Mouse (Mus musculus) midbrain, embryonic 14.5 days (tissue): Measurements from ENCODE around the gene Mycbp2. TPM values are rescaled to one million over a fixed set of nuclear protein-coding genes. Genes with fewer than 3 reads are reported as not detected.

Experiments
- ATAC-seq: fragments of 200-750 bp; cut with Nextera tagmentation; 2 replicates; pipeline ENCODE4 v1.8.0; 2017; ENCODE audit warnings: moderate number of reproducible peaks, moderate library complexity; ENCODE audit not compliant: low FRiP score, low TSS enrichment
- DNase-seq: peaks from one replicate; pipeline ENCODE4 v3.0.0-alpha.2; 2015
- H3K27ac ChIP-seq: fragments of 300-500 bp; sonication (generic); replicated peaks from 2 replicates; pipeline ENCODE4 v1.5.1; 2014; ENCODE audit warnings: mild to moderate bottlenecking, low read depth, low read length, moderate library complexity
- H3K27me3 ChIP-seq: fragments of 300-500 bp; sonication (generic); 2 replicates; pipeline ENCODE4 v1.6.1; 2014; ENCODE audit warnings: low read length, control low read depth, mixed read lengths; ENCODE audit not compliant: control insufficient read depth, insufficient read depth
- H3K36me3 ChIP-seq: fragments of 300-500 bp; sonication (generic); 2 replicates; pipeline ENCODE4 v1.6.1; 2014; ENCODE audit warnings: low read length, control low read depth; ENCODE audit not compliant: control insufficient read depth, insufficient read depth
- H3K4me1 ChIP-seq: fragments of 300-500 bp; sonication (generic); 2 replicates; pipeline ENCODE4 v1.6.1; 2014; ENCODE audit warnings: mild to moderate bottlenecking, antibody characterized with exemption, low read length, control low read depth; ENCODE audit not compliant: control insufficient read depth, insufficient read depth
- H3K4me2 ChIP-seq: fragments of 300-500 bp; sonication (generic); 2 replicates; pipeline ENCODE4 v1.6.1; 2014; ENCODE audit warnings: mild to moderate bottlenecking, low read length, moderate library complexity
- H3K4me3 ChIP-seq: fragments of 300-500 bp; sonication (generic); replicated peaks from 2 replicates; pipeline ENCODE4 v1.5.1; 2014; ENCODE audit warnings: low read depth, low read length
- H3K9ac ChIP-seq: fragments of 300-500 bp; sonication (generic); replicated peaks from 2 replicates; pipeline ENCODE4 v1.6.1; 2014; ENCODE audit warnings: mild to moderate bottlenecking, low read length, moderate library complexity
- H3K9me3 ChIP-seq: fragments of 300-500 bp; sonication (generic); 2 replicates; pipeline ENCODE4 v1.6.1; 2016; ENCODE audit warnings: low read length, control low read depth, mixed read lengths; ENCODE audit not compliant: control insufficient read depth
- WGBS: fragments of 180-500 bp; shearing (Covaris S2); extraction: QIAGEN DNeasy Blood & Tissue Kit; methylation state at CpG from one replicate; pipeline ENCODE4 v1.1.7; 2014; 5-methylcytosine and 5-hydroxymethylcytosine counted together
- polyA plus RNA-seq: library from polyadenylated mRNA; unstranded; fragments of >200 nt; fragmentation: Nextera tagmentation; extraction: Ambion mirVana; gene quantifications from 2 replicates; pipeline ENCODE4 v1.2.1, GENCODE M21; 2014

Gene Mycbp2
- polyA plus RNA-seq, 1 experiment from 2014 or later: 77.6 TPM

DNA sequence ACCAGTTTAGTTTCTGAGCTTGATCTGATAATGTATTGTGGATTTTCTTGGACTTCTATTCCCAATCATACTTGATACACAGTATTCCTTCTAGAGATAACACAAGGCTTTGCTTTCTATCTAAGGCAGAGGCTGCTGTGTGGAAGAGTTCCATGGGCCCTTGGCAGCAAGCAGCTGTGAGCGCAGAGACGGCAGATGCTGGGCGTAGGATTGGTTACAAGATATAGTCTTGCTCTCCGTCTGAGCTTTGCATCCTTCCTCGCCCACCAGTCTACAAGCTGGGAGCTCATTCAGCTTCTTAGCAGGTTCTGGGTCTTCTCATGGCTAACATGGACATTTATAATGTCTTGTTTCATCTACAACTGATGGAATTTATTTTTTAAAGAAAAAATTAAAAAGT, 196.5 kb downstream of the Mycbp2 start:
- no peak overlapping the region for H3K4me2 ChIP-seq
- H3K27ac ChIP-seq: no peak overlapping the region
- 96% methylated on average over 5 of the region's 5 CpGs for WGBS
- no peak overlapping the region for H3K9ac ChIP-seq
- H3K27me3 ChIP-seq: no peaks in the 10 kb centered on the region
- H3K4me1 ChIP-seq: no peaks in the 10 kb centered on the region
- H3K9me3 ChIP-seq: no peaks in the 10 kb centered on the region
- no peak overlapping the region for H3K4me3 ChIP-seq
- no peak for DNase-seq
- ATAC-seq: no peak
- peaks cover 81% of the 10 kb centered on the region for H3K36me3 ChIP-seq

DNA sequence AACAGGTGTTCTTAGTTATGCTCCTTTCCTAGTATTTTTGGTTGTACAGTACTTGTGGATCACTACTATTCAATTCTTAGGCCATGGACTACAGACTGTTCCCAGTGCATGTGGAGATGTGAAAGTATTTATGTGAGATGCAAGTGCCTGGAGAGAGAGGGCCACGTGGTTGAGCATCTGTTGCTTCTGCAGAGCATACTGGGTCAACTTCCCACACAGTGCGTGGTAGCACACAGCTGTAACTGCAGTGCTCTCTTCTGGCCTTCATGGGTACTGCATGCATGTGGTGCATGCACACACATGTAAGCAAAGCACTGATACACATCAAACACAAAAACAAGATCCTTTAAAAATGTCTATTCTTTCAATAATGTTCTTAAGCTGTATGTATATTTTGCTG, 214.6 kb downstream of the Mycbp2 start:
- DNase-seq (peak; percentile 23), ATAC-seq (0 out of 2 replicates have a peak, but pooled peaks have one; percentile 34)
- Histone ChIP-seq H3K9ac (no peak overlapping the region), H3K27ac (no peak overlapping the region), H3K9me3 (no peaks in the 10 kb centered on the region), H3K4me2 (no peak overlapping the region), H3K4me3 (no peak overlapping the region), H3K27me3 (no peaks in the 10 kb centered on the region), H3K36me3 (peaks cover 71% of the 10 kb centered on the region), H3K4me1 (no peaks in the 10 kb centered on the region)
- 84% methylated on average over 2 of the region's 2 CpGs for whole genome bisulfite sequencing

DNA sequence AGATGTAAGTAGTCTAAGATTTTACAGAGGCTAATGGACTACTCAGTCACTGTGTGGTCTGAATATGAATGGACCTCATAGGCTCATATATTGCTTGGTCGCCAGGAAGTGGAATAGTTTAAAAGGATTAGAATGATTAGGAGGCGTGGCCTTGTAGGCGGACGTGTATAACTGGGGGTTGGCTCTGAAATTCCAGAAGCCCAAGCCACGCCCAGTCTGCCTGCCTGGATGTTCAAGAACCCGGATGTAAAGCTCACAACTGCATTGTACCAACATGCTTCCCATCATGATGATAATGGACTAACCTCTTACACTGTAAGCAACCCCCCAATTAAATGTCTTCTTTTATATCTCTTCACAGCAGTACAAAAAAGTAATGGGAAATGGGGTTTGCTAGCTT, 220.9 kb downstream of the Mycbp2 start:
- Histone ChIP-seq H3K27me3 (no peaks in the 10 kb centered on the region), H3K27ac (no peak overlapping the region), H3K4me2 (no peak overlapping the region), H3K4me1 (no peaks in the 10 kb centered on the region), H3K9me3 (no peaks in the 10 kb centered on the region), H3K4me3 (no peak overlapping the region), H3K36me3 (peaks cover 77% of the 10 kb centered on the region), H3K9ac (no peak overlapping the region)
- DNase-seq (no peak), ATAC-seq (no peak)
- 81% methylated on average over 6 of the region's 6 CpGs for WGBS

DNA sequence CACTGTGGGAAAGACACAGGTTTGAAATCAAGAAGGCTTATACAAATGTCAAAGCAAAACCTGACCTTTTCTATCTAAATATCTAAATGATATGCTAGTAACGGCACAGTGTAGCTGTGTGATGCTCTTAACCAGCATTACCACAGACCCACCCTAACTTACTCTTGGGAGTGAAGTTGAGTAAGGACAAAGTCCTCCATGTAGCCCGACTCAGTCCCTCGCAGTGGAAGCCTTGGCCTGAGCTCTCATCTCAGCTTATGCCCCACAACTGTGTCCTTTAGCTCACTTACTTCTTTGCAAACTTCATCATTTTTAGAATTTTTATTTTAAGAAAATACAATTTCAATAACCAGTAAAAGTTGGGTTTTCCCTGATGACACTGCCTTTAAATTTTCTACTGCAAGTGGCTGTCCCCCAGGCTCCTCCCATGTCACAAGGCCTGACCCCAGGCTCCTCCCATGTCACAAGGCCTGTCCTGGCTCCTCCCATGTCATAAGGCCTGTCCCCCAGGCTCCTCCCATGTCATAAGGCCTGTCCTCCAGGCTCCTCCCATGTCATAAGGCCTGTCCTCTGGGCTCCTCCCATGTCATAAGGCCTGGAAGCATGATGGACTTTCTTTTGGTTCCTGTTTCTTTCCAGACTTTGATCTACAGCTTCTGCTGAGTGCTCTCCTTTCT, 231.5 kb downstream of the Mycbp2 start:
- ATAC-seq: no peak
- Histone ChIP-seq H3K4me3 (no peak overlapping the region), H3K27ac (no peak overlapping the region), H3K27me3 (no peaks in the 10 kb centered on the region), H3K4me2 (no peak overlapping the region), H3K9ac (no peak overlapping the region), H3K36me3 (peaks cover 67% of the 10 kb centered on the region), H3K9me3 (no peaks in the 10 kb centered on the region), H3K4me1 (no peaks in the 10 kb centered on the region)
- WGBS: 94% methylated on average over 3 of the region's 3 CpGs
- no peak for DNase-seq

DNA sequence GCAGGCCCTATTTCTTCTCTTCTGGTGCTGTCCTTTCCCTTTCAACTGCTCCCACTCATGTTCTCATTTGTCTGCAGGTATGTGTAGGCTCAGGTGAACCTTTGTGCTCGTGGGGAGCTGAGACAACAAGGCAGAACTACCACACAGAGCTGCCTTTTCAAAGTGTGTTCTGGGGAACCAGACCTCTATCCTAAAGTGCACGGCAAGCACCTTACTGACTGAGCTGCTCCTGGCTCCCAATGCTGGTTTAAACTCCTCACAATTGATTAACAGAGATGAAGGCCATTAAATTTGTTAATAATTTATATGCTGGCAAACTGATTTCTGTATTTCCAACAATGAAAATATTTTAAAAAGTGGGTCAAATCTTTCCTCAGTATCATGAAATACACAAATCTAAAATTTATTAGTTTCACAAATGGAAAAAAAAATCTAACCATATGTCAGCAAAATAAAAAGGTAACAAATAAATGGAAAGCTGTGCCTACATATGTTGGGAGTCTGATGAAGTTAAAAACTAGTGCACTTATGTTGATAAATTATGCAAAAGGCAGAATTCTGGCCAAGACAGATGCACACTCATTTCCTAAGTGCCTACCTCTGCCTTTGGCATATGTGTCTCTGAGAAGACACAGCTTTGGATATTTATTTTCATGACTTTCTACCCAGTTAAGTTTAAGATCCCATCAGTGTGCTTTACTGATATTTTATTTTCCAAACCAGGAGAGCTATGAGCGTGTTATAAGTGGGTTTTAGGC, 233.8 kb downstream of the Mycbp2 start:
- WGBS: 94% methylated on average over 3 of the region's 3 CpGs
- Histone ChIP-seq H3K4me2 (no peak overlapping the region), H3K9ac (no peak overlapping the region), H3K4me3 (no peak overlapping the region), H3K9me3 (no peaks in the 10 kb centered on the region), H3K27ac (no peak overlapping the region), H3K4me1 (no peaks in the 10 kb centered on the region), H3K36me3 (peaks cover 47% of the 10 kb centered on the region), H3K27me3 (no peaks in the 10 kb centered on the region)
- ATAC-seq: no peak; the same call in 1 of the 2 replicates
- DNase-seq: no peak

DNA sequence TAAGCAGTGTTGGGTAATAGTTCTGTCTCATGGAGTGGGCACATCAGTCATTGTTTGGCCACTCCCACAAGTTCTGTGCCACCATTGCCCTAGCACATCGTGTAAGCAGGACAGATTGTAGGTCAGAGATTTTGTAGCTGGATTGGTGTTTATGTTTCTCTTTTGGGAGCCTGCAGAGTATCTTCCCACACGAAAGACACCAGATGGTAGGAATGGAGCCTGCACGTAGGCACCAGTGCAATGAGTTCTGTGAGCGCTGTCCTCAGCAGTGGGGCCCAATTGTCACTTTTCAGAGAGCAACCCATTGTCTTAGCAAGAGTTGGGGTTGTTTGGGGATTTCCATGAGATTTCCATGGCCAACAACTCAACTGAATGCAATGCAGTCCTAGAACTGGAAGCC, 236.6 kb downstream of the Mycbp2 start:
- no peak for ATAC-seq
- Histone ChIP-seq H3K9ac (no peak overlapping the region), H3K9me3 (no peaks in the 10 kb centered on the region), H3K27me3 (no peaks in the 10 kb centered on the region), H3K4me2 (no peak overlapping the region), H3K4me3 (no peak overlapping the region), H3K4me1 (no peaks in the 10 kb centered on the region), H3K36me3 (peaks cover 20% of the 10 kb centered on the region), H3K27ac (no peak overlapping the region)
- no peak for DNase-seq
- WGBS: 92% methylated on average over 4 of the region's 4 CpGs

DNA sequence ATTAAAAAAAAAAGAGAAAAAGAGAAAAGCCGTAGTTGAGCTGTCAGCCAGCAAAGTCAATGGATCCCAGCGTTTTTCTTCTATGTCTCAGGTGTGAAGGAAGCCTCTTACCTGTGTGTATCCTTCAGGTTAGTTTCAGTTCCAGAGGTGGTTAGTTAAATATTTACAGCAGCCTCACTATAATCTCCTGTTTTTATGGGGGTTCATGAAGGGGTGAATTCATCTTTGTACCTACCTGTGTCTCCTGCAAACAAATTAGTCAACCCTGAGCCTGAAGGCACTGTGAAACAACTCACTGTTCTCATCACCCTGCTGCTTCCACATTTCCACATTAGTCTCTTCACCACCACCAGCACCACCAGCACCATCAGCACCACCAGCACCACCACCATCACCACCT, 240.3 kb downstream of the Mycbp2 start:
- no peaks in the 10 kb centered on the region for H3K9me3 ChIP-seq
- DNase-seq (no peak), ATAC-seq (no peak)
- no peaks in the 10 kb centered on the region for H3K36me3 ChIP-seq
- H3K27ac ChIP-seq: no peak overlapping the region
- H3K4me2 ChIP-seq: no peak overlapping the region
- WGBS: 95% methylated on average over 2 of the region's 2 CpGs
- no peak overlapping the region for H3K4me3 ChIP-seq
- H3K9ac ChIP-seq: no peak overlapping the region
- no peaks in the 10 kb centered on the region for H3K4me1 ChIP-seq
- H3K27me3 ChIP-seq: no peaks in the 10 kb centered on the region

DNA sequence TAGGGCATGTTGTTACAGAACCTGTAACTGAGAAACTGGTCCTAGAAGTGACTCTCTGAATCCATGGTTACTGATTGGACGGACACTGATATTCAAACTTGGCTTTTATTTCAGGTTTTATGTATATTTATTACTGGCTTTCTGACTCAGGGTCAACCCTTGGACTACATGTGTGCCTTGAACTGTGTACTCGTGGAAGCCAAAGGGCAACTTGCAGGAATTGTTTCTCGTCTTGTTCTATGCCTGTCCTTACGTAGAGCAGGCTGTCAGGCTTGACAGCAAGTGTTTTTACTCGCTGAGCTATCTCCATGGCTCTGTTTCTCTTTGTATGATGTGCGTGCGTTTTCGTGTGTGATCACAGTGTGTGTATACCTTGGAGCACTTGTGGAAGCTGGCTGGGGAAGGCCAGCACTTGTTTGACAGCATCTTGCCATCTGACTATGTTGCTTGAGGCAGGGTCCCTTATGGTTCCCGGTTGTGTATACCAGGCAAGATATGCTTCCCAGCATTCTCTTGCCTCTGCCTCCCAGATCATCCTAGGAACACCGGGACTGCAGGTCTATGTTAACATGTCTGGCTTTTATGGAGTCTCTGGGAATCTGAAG, 243.8 kb downstream of the Mycbp2 start:
- Histone ChIP-seq H3K4me2 (no peak overlapping the region), H3K27me3 (no peaks in the 10 kb centered on the region), H3K9ac (no peak overlapping the region), H3K27ac (no peak overlapping the region), H3K4me3 (no peak overlapping the region), H3K9me3 (no peaks in the 10 kb centered on the region), H3K36me3 (no peaks in the 10 kb centered on the region), H3K4me1 (peaks cover 3% of the 10 kb centered on the region)
- DNase-seq: no peak
- ATAC-seq: no peak
- 85% methylated on average over 10 of the region's 10 CpGs for WGBS
